Mouse (Mus musculus): Measurements from ENCODE around the gene Pate1.

GRCm38 (mm10) chr9:35691924-35692323 is 4.7 kb upstream of the Pate1 start:
- TF ChIP-seq POLR2A (IDR thresholded peaks at IDR 0.05; ENCODE audit: borderline replicate concordance, extremely low read depth, low read depth, low read length) = no peak
- no peak for TF ChIP-seq CTCF (IDR thresholded peaks at IDR 0.05; ENCODE audit: insufficient read depth, low read length)

Data from lung, adult 2 months (tissue).